Mouse (Mus musculus) liver, embryonic 14.5 days (tissue): ENCODE measurements around the gene Tlx2.

Experiments
- CTCF ChIP-seq: IDR thresholded peaks from 2 replicates; pipeline ENCODE4 v1.5.1; 2016; ENCODE audit warnings: antibody characterized with exemption, low read depth, control low read depth
- EP300 ChIP-seq: IDR thresholded peaks from 2 replicates; pipeline ENCODE4 v1.6.1; 2016; ENCODE audit warnings: antibody characterized with exemption, low read depth

DNA sequence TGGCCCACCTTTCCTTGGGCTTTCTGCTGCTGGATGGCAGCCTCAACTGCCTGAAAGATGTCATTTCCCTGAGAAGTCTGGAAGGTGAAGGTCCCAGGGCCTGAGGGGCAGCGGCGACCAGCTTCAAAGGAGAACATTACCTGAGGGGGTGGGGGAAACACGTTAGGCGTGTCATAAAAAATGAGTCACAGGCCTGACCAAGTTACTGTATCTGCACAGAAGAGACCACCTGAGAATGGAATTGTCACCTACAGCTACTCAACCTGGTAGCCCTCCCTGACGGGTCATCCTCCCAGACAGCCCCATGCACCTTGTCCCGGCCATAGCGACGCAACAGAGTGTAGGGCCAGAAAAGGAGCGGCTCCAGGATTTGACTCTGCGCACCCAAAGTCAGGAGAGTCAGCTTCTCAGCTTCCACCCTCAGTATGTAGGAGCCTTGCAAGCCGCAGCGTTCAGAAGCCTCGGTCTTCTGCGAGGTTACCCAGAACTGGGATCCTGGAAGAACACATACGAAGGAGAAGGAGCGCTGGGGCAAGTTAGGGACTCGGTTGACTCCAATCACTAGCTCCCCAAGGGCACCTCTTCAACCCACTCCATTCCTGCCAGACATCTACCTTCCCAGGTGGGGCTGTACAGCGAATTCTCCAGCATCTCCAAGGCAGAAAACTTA is 38.0 kb downstream of the Tlx2 start:
- TF ChIP-seq CTCF (no peak), EP300 (no peak)
